Mouse (Mus musculus) embryonic facial prominence, embryonic 14.5 days (tissue): ENCODE results near the gene Uck1. TPM values are rescaled to one million over a fixed set of nuclear protein-coding genes. Genes with fewer than 3 reads are reported as not detected.

Experiments used
- ATAC-seq: fragments of 200-750 bp; cut with Nextera tagmentation; 2 replicates; pipeline ENCODE4 v1.8.0; 2017; ENCODE audit warnings: low read depth, moderate number of reproducible peaks, moderate TSS enrichment
- DNase-seq: peaks from one replicate; pipeline ENCODE4 v3.0.0-alpha.2; 2015; ENCODE audit warnings: low spot score
- H3K27ac ChIP-seq: fragments of 300-500 bp; sonication (generic); replicated peaks from 2 replicates; pipeline ENCODE4 v1.5.1; 2014; ENCODE audit warnings: low read depth, mild to moderate bottlenecking, low read length, moderate library complexity
- H3K27me3 ChIP-seq: fragments of 300-500 bp; sonication (generic); replicated peaks from 2 replicates; pipeline ENCODE4 v1.6.1; 2014; ENCODE audit warnings: low read length; ENCODE audit not compliant: control insufficient read depth, insufficient read depth
- H3K36me3 ChIP-seq: fragments of 300-500 bp; sonication (generic); 2 replicates; pipeline ENCODE4 v1.6.1; 2014; ENCODE audit warnings: low read length, mixed read lengths; ENCODE audit not compliant: control insufficient read depth, insufficient read depth
- H3K4me1 ChIP-seq: fragments of 300-500 bp; sonication (generic); 2 replicates; pipeline ENCODE4 v1.6.1; 2014; ENCODE audit warnings: antibody characterized with exemption, low read length; ENCODE audit not compliant: control insufficient read depth, insufficient read depth
- H3K4me2 ChIP-seq: fragments of 300-500 bp; sonication (generic); 2 replicates; pipeline ENCODE4 v1.6.1; 2014; ENCODE audit warnings: low read depth, mild to moderate bottlenecking, low read length, moderate library complexity, mixed read lengths
- H3K4me3 ChIP-seq: fragments of 300-500 bp; sonication (generic); 2 replicates; pipeline ENCODE4 v1.5.1; 2014; ENCODE audit warnings: low read depth, mild to moderate bottlenecking, low read length
- H3K9ac ChIP-seq: fragments of 300-500 bp; sonication (generic); 2 replicates; pipeline ENCODE4 v1.6.1; 2014; ENCODE audit warnings: low read depth, mild to moderate bottlenecking, low read length, moderate library complexity, mixed read lengths
- H3K9me3 ChIP-seq: fragments of 300-500 bp; sonication (generic); 2 replicates; pipeline ENCODE4 v1.6.1; 2016; ENCODE audit warnings: low read length; ENCODE audit not compliant: control insufficient read depth
- WGBS: fragments of 180-500 bp; shearing (Covaris S2); extraction: QIAGEN DNeasy Blood & Tissue Kit; methylation state at CpG from one replicate; pipeline ENCODE4 v1.1.7; 2014; 5-methylcytosine and 5-hydroxymethylcytosine counted together
- polyA plus RNA-seq: library from polyadenylated mRNA; unstranded; fragments of >200 nt; fragmentation: Nextera tagmentation; extraction: Ambion mirVana; gene quantifications from 2 replicates; pipeline ENCODE4 v1.2.1, GENCODE M21; 2014

Gene Uck1
- 58.6 and 60.6 TPM in 2 replicates for polyA plus RNA-seq

DNA sequence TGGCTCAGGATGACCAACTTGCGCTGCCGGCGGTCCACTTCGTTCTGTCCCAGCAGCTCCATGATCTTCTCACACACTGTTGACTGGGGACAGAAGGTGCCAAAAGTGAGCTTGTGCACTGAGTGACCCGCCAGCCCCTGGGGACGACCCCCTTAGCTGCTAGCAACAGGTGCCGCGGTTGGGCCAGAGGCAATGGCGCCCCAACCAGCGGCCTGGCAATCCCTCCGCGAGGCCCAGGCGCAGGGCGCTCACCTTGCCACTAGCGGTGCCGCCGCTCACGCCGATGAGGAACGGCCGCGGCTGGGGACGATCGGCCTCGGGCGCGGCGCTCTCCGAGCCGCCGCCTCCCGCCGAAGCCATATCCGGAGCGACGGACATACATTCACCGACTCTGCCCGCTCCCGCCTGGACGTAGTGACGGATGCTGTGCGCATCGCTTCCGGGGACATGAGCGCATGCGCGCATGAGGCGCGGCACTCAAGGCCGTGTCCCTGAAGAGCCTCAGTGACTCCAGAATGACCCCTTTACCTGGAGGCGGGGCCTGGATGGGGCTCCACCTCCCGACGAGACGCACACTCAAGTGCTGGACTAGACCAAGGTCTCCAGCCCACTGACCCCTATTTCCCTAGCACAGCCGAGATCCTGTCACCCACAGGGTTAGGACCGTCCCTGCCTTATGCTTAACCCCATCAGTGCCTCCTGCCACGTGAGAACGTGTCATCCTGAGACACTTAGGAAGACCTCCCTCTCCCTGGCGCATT, at the start of gene Uck1:
Uck1 (minus strand) TSS at position 503 of the 761 bp plus-strand sequence.
- Histone ChIP-seq H3K4me3 (peak within 1 kb of the TSS; percentile 86), H3K9ac (peak within 1 kb of the TSS; percentile 85), H3K36me3 (peaks cover 27% of the 10 kb centered on the region), H3K4me1 (peaks cover 10% of the 10 kb centered on the region), H3K27me3 (no peaks in the 10 kb centered on the region), H3K9me3 (no peaks in the 10 kb centered on the region), H3K4me2 (peak within 1 kb of the TSS; percentile 72), H3K27ac (peak within 1 kb of the TSS; percentile 63; the same call in 1 of the 2 replicates)
- DNase-seq (peak; percentile 93), ATAC-seq (peak; percentile 94)
- 3% methylated on average over 24 of the region's 59 CpGs for WGBS

DNA sequence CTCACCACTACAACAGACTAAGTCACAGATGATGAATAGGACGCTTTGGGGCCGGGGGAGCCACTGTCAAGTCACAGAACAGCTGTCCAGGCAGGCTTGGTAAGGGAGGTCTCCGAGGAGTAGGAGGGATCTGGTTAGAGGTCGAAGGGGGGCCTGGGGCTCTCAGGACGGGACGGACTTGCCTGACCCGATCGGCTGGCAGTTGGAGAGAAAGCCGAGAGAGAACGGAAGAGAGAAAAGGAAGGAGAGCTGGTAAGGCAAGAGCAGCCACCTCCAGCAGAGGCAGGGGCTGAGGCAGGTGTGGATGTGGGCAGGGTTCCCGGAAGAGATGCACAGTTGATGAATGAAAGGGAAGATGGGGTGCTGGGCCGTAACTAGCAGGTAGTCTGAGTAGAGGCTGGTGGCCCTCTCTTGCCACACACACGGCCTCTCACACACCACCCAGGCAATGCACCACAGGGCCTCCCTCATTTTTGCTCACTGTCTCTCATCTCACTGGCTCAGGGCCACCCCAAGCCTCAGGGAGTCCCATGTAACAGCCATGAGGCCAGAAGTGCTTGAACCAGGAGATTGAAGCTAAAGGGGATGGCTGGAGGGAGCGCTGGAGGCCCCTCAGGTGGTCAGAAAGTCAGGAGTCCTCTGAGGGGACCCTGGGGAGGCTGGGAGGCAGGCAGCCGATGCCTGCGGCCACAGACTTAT, 49.1 kb upstream of the Uck1 start:
- H3K27ac ChIP-seq = no peak overlapping the region

GRCm38 (mm10) chr2:32307941-32308760, 48.2 kb upstream of the Uck1 start:
- no peaks in the 10 kb centered on the region for H3K27me3 ChIP-seq
- H3K9me3 ChIP-seq = no peaks in the 10 kb centered on the region
- peak; percentile 65 for DNase-seq
- WGBS = 44% methylated on average over 8 of the region's 8 CpGs
- H3K4me2 ChIP-seq = no peak overlapping the region
- H3K9ac ChIP-seq = no peak overlapping the region
- ATAC-seq = no peak
- H3K27ac ChIP-seq = no peak overlapping the region
- H3K4me1 ChIP-seq = peaks cover 24% of the 10 kb centered on the region
- peaks cover 80% of the 10 kb centered on the region for H3K36me3 ChIP-seq
- no peak overlapping the region for H3K4me3 ChIP-seq

More for the DNA sequence above, 49.1 kb upstream of the Uck1 start:
- Histone ChIP-seq H3K4me1 (peaks cover 24% of the 10 kb centered on the region), H3K4me2 (no peak overlapping the region), H3K27me3 (no peaks in the 10 kb centered on the region), H3K9me3 (no peaks in the 10 kb centered on the region), H3K36me3 (peaks cover 72% of the 10 kb centered on the region), H3K4me3 (no peak overlapping the region), H3K9ac (peak overlapping the region; percentile 15; the same call in 1 of the 2 replicates)
- WGBS = 79% methylated on average over 16 of the region's 16 CpGs
- DNase-seq = no peak
- ATAC-seq = no peak

- Histone ChIP-seq H3K36me3 (peaks cover 81% of the 10 kb centered on the region), H3K9ac (no peak overlapping the region), H3K4me1 (peaks cover 20% of the 10 kb centered on the region), H3K27me3 (no peaks in the 10 kb centered on the region), H3K4me2 (no peak overlapping the region), H3K4me3 (no peak overlapping the region), H3K9me3 (no peaks in the 10 kb centered on the region), H3K27ac (no peak overlapping the region; the same call in 1 of the 2 replicates)
- 90% methylated on average over 6 of the region's 6 CpGs for WGBS
- ATAC-seq (no peak), DNase-seq (no peak)
Measured at GRCm38 (mm10) chr2:32307247-32307798, 47.4 kb upstream of the Uck1 start.

DNA sequence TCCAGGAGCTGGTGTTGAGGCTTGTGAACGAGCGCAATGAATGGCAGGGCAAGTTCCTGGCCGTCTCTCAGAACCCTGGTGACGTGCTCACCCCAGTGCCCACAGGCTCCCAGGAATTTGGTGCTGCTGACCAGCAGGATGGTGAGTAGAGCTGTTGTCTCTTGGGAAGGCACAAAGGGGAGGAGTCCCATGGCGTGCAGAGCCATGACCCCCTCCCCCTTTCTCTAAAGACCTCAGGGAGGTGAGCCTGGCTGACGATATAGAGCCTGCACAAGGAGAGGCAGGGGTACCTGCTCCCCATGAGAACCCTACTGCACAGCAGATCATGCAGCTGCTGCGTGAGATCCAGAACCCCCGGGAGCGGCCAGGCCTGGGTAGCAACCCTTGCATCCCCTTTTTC, 46.2 kb upstream of the Uck1 start:
- DNase-seq = no peak
- Histone ChIP-seq H3K4me1 (peaks cover 11% of the 10 kb centered on the region; the same call in 1 of the 2 replicates), H3K9ac (no peak overlapping the region), H3K4me2 (no peak overlapping the region), H3K27me3 (no peaks in the 10 kb centered on the region), H3K9me3 (no peaks in the 10 kb centered on the region), H3K36me3 (peaks cover 92% of the 10 kb centered on the region), H3K27ac (no peak overlapping the region), H3K4me3 (no peak overlapping the region)
- ATAC-seq = no peak
- 77% methylated on average over 9 of the region's 9 CpGs for WGBS

GRCm38 (mm10) chr2:32305668-32306067, 45.7 kb upstream of the Uck1 start:
- Histone ChIP-seq H3K36me3 (peaks cover 97% of the 10 kb centered on the region), H3K4me3 (no peak overlapping the region), H3K4me1 (0 out of 2 replicates have a peak, but pooled peaks cover 7% of the 10 kb centered on the region), H3K4me2 (no peak overlapping the region), H3K9me3 (no peaks in the 10 kb centered on the region), H3K27ac (no peak overlapping the region), H3K9ac (no peak overlapping the region), H3K27me3 (no peaks in the 10 kb centered on the region)
- no peak for DNase-seq
- ATAC-seq = no peak
- whole genome bisulfite sequencing = 84% methylated on average over 4 of the region's 5 CpGs

DNA sequence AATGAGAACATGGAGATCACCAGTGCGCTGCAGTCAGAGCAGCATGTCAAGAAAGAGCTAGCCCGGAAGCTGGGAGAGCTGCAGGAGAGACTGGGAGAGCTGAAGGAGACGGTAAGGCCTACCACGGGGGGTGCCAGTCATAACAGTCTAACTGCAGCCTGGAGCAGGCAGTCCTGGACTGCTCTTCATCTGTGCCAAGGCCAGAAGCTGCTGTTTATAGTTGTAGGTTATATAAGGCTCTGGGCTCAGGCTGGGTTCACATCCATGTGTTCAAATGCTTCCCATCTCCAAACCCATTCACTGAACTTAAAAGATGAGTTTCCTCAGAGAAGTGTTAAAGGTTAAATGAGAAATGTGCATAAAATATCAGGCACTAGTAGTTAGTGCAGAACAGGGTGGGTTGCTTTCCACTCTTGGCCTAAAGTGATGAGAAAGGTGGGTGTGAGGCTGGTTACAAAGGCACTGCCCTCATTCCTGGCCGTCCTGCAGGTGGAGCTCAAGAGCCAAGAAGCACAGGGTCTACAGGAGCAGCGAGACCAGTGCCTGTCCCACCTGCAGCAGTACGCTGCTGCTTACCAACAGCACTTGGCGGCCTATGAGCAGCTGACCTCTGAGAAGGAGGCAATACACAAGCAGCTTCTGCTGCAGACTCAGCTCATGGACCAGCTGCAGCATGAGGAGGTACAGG, 44.3 kb upstream of the Uck1 start:
- H3K36me3 ChIP-seq = peaks cover 98% of the 10 kb centered on the region
- no peak overlapping the region for H3K9ac ChIP-seq
- no peak overlapping the region for H3K4me2 ChIP-seq
- H3K4me3 ChIP-seq = no peak overlapping the region
- H3K9me3 ChIP-seq = no peaks in the 10 kb centered on the region
- DNase-seq (peak; percentile 62), ATAC-seq (peak; percentile 67)
- H3K27me3 ChIP-seq = no peaks in the 10 kb centered on the region
- no peak overlapping the region for H3K27ac ChIP-seq
- no peaks in the 10 kb centered on the region for H3K4me1 ChIP-seq
- 55% methylated on average over 8 of the region's 8 CpGs for WGBS
